Mouse (Mus musculus) limb, embryonic 14.5 days (tissue): ENCODE measurements around the gene Shisa4. TPM values are rescaled to one million over a fixed set of nuclear protein-coding genes. Genes with fewer than 3 reads are reported as not detected.
"Not testable (repeated sequence)": the region's sequence is repeated elsewhere in the genome, so short reads cannot be mapped to it uniquely, and the experiment has no call there.

Experiments used
- ATAC-seq: fragments of 200-750 bp; cut with Nextera tagmentation; 2 replicates; pipeline ENCODE4 v1.8.0; 2017; ENCODE audit warnings: low read depth, moderate number of reproducible peaks, moderate TSS enrichment; ENCODE audit not compliant: low FRiP score
- DNase-seq: peaks from one replicate; pipeline ENCODE4 v3.0.0-alpha.2; 2015; ENCODE audit warnings: low spot score
- H3K27ac ChIP-seq: fragments of 300-500 bp; sonication (generic); replicated peaks from 2 replicates; pipeline ENCODE4 v1.5.1; 2014; ENCODE audit warnings: low read depth, mild to moderate bottlenecking, low read length, moderate library complexity, mixed read lengths
- H3K27me3 ChIP-seq: fragments of 300-500 bp; sonication (generic); 2 replicates; pipeline ENCODE4 v1.6.1; 2014; ENCODE audit warnings: low read length, mixed read lengths; ENCODE audit not compliant: control insufficient read depth, insufficient read depth
- H3K36me3 ChIP-seq: fragments of 300-500 bp; sonication (generic); 2 replicates; pipeline ENCODE4 v1.6.1; 2014; ENCODE audit warnings: mild to moderate bottlenecking, low read length, moderate library complexity, mixed read lengths; ENCODE audit not compliant: control insufficient read depth, insufficient read depth
- H3K4me1 ChIP-seq: fragments of 300-500 bp; sonication (generic); 2 replicates; pipeline ENCODE4 v1.6.1; 2014; ENCODE audit warnings: antibody characterized with exemption, low read length, mixed read lengths; ENCODE audit not compliant: control insufficient read depth, insufficient read depth
- H3K4me2 ChIP-seq: fragments of 300-500 bp; sonication (generic); replicated peaks from 2 replicates; pipeline ENCODE4 v1.6.1; 2014; ENCODE audit warnings: low read depth, mild to moderate bottlenecking, low read length, moderate library complexity; ENCODE audit not compliant: severe bottlenecking
- H3K4me3 ChIP-seq: fragments of 300-500 bp; sonication (generic); replicated peaks from 2 replicates; pipeline ENCODE4 v1.5.1; 2014; ENCODE audit warnings: low read length
- H3K9ac ChIP-seq: fragments of 300-500 bp; sonication (generic); 2 replicates; pipeline ENCODE4 v1.6.1; 2014; ENCODE audit warnings: mild to moderate bottlenecking, low read depth, low read length, moderate library complexity; ENCODE audit not compliant: severe bottlenecking
- H3K9me3 ChIP-seq: fragments of 300-500 bp; sonication (generic); 2 replicates; pipeline ENCODE4 v1.6.1; 2016; ENCODE audit warnings: low read length; ENCODE audit not compliant: control insufficient read depth
- POLR2A ChIP-seq: fragments of 200-500 bp; IDR thresholded peaks from 2 replicates; pipeline ENCODE4 v1.8.0; 2012; ENCODE audit warnings: inconsistent platforms, mild to moderate bottlenecking, moderate library complexity, borderline replicate concordance; ENCODE audit not compliant: insufficient read depth, insufficient read length; ENCODE audit errors: extremely low read depth
- WGBS: fragments of 180-500 bp; shearing (Covaris S2); extraction: QIAGEN DNeasy Blood & Tissue Kit; methylation state at CpG from one replicate; pipeline ENCODE4 v1.1.7; 2014; 5-methylcytosine and 5-hydroxymethylcytosine counted together
- polyA plus RNA-seq, 2 experiments: library from polyadenylated mRNA; depleted of rRNA in 1 of 2; stranded (reverse) in 1 of 2; unstranded in 1 of 2; fragments of >200 nt; fragmentation: Nextera tagmentation in 1 of 2; extraction: Ambion mirVana in 1 of 2; gene quantifications; 2 replicates each; pipeline versions ENCODE4 v1.2.1 to v1.2.3; 2012 to 2014

Gene Shisa4
- polyA plus RNA-seq, 2 experiments = 25.9 to 26.5 TPM

GRCm38 (mm10) chr1:135405356-135405755 is 30.3 kb upstream of the Shisa4 start:
- peaks cover 85% of the 10 kb centered on the region for H3K36me3 ChIP-seq
- H3K9ac ChIP-seq = no peak overlapping the region
- ATAC-seq (no peak), DNase-seq (no peak)
- no peak overlapping the region for H3K27ac ChIP-seq
- no peaks in the 10 kb centered on the region for H3K9me3 ChIP-seq
- no peak overlapping the region for H3K4me2 ChIP-seq
- no peak for TF ChIP-seq POLR2A
- no peak overlapping the region for H3K4me3 ChIP-seq
- no peaks in the 10 kb centered on the region for H3K27me3 ChIP-seq
- no peaks in the 10 kb centered on the region for H3K4me1 ChIP-seq
- 88% methylated on average over 7 of the region's 7 CpGs for WGBS

GRCm38 (mm10) chr1:135401452-135402110 is 26.5 kb upstream of the Shisa4 start:
- TF ChIP-seq POLR2A = no peak
- Histone ChIP-seq H3K4me2 (no peak overlapping the region), H3K27ac (no peak overlapping the region), H3K4me1 (no peaks in the 10 kb centered on the region), H3K27me3 (no peaks in the 10 kb centered on the region), H3K4me3 (no peak overlapping the region), H3K9me3 (no peaks in the 10 kb centered on the region), H3K9ac (no peak overlapping the region), H3K36me3 (peaks cover 87% of the 10 kb centered on the region)
- ATAC-seq = no peak
- no peak for DNase-seq
- WGBS = 93% methylated on average over 3 of the region's 3 CpGs

- no peak overlapping the region for H3K4me3 ChIP-seq
- H3K9ac ChIP-seq = no peak overlapping the region
- DNase-seq (no peak), ATAC-seq (no peak)
- H3K27ac ChIP-seq = no peak overlapping the region
- no peak for TF ChIP-seq POLR2A
- WGBS = 96% methylated on average over 5 of the region's 5 CpGs
- no peaks in the 10 kb centered on the region for H3K9me3 ChIP-seq
- H3K4me2 ChIP-seq = no peak overlapping the region
- H3K4me1 ChIP-seq = no peaks in the 10 kb centered on the region
- no peaks in the 10 kb centered on the region for H3K27me3 ChIP-seq
- H3K36me3 ChIP-seq = peaks cover 83% of the 10 kb centered on the region
These were observed 24.4 kb upstream of the Shisa4 start for GRCm38 (mm10) chr1:135399466-135399865.

- TF ChIP-seq POLR2A = no peak
- H3K27ac ChIP-seq = no peak overlapping the region
- ATAC-seq = no peak
- no peaks in the 10 kb centered on the region for H3K4me1 ChIP-seq
- peaks cover 84% of the 10 kb centered on the region for H3K36me3 ChIP-seq
- no peak overlapping the region for H3K4me2 ChIP-seq
- no peaks in the 10 kb centered on the region for H3K9me3 ChIP-seq
- no peak overlapping the region for H3K4me3 ChIP-seq
- H3K9ac ChIP-seq = no peak overlapping the region
- DNase-seq = no peak
- 86% methylated on average over 9 of the region's 9 CpGs for WGBS
- H3K27me3 ChIP-seq = no peaks in the 10 kb centered on the region
These were observed 10.1 kb upstream of the Shisa4 start for GRCm38 (mm10) chr1:135385161-135385560.

GRCm38 (mm10) chr1:135384171-135384570 is 9.1 kb upstream of the Shisa4 start:
- Histone ChIP-seq H3K27me3 (no peaks in the 10 kb centered on the region), H3K36me3 (peaks cover 74% of the 10 kb centered on the region), H3K4me1 (no peaks in the 10 kb centered on the region), H3K4me2 (no peak overlapping the region), H3K4me3 (no peak overlapping the region), H3K9me3 (no peaks in the 10 kb centered on the region), H3K9ac (no peak overlapping the region), H3K27ac (no peak overlapping the region)
- ATAC-seq (no peak), DNase-seq (no peak)
- 96% methylated on average over 5 of the region's 5 CpGs for WGBS
- no peak for TF ChIP-seq POLR2A

- not testable (repeated sequence) for H3K27me3 ChIP-seq, H3K9ac ChIP-seq, H3K4me2 ChIP-seq, ATAC-seq, H3K27ac ChIP-seq, H3K9me3 ChIP-seq, H3K4me3 ChIP-seq, DNase-seq, H3K4me1 ChIP-seq
- WGBS = 58% methylated on average over 6 of the region's 6 CpGs
- H3K36me3 ChIP-seq = peaks cover 48% of the 10 kb centered on the region
These were observed 6.5 kb upstream of the Shisa4 start for GRCm38 (mm10) chr1:135381560-135381959.
